Mouse (Mus musculus): ENCODE data around the gene Trem3. TPM values are rescaled to one million over a fixed set of nuclear protein-coding genes. Genes with fewer than 3 reads are reported as not detected.

Trem3 gene
- polyA plus RNA-seq, 1 experiment from 2014 or later: 1.6 TPM

DNA sequence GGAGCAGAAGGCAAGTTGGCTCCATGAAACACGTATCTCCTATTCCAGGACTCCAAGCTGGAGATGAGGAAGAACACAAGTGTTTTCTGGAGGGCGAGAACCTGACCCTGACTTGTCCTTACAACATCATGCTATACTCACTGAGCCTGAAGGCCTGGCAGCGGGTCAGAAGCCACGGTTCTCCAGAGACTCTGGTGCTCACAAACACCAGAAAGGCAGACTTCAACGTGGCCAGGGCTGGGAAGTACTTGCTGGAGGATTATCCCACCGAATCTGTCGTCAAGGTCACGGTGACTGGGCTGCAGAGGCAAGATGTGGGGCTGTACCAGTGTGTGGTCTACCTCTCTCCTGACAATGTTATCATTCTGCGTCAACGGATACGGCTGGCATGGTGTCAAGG lies 1.9 kb downstream of the Trem3 start:
- Histone ChIP-seq H3K9ac (no peak overlapping the region), H3K27me3 (replicated peaks) (no peaks in the 10 kb centered on the region), H3K4me2 (no peak overlapping the region), H3K27ac (no peak overlapping the region), H3K4me1 (no peaks in the 10 kb centered on the region), H3K36me3 (no peaks in the 10 kb centered on the region), H3K4me3 (replicated peaks) (no peak overlapping the region), H3K9me3 (no peaks in the 10 kb centered on the region)
- no peak for ATAC-seq (ENCODE audit: insufficient read depth, low FRiP score, low read depth)
- 77% methylated on average over 11 of the region's 11 CpGs for WGBS

- 85% methylated on average over 7 of the region's 7 CpGs for WGBS
- no peak overlapping the region for H3K4me3 ChIP-seq (replicated peaks)
These were observed 3.1 kb downstream of the Trem3 start for GRCm38 (mm10) chr17:48250631-48251030.

DNA sequence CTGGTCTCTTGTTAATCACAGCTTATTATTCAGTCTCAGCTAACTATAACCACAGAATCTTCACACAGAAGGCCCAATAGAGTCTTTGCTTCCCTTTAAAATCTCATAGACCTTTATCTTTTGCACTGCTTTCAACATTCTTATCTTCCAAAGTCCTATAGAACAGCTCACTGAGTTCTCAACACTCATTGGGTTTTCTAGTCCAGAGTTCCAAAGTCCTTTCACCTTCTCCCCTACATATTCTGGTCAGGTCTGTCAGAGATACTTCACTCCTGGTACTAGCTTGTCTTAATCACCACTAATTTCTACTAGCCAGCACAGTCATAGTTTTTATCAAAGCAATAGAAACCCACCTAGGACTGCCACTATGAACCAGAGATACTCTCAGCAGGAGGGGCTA lies 9.0 kb downstream of the Trem3 start:
- H3K9ac ChIP-seq: no peak overlapping the region
- H3K4me3 ChIP-seq (replicated peaks): no peak overlapping the region
- no peaks in the 10 kb centered on the region for H3K36me3 ChIP-seq
- H3K4me2 ChIP-seq: no peak overlapping the region
- H3K27me3 ChIP-seq (replicated peaks): no peaks in the 10 kb centered on the region
- no peaks in the 10 kb centered on the region for H3K9me3 ChIP-seq
- ATAC-seq (ENCODE audit: insufficient read depth, low FRiP score, low read depth): no peak
- H3K4me1 ChIP-seq: no peaks in the 10 kb centered on the region
- no peak overlapping the region for H3K27ac ChIP-seq

More at GRCm38 (mm10) chr17:48250631-48251030, 3.1 kb downstream of the Trem3 start:
- no peak overlapping the region for H3K4me2 ChIP-seq
- no peak overlapping the region for H3K27ac ChIP-seq
- H3K4me1 ChIP-seq: no peaks in the 10 kb centered on the region
- H3K36me3 ChIP-seq: no peaks in the 10 kb centered on the region
- no peaks in the 10 kb centered on the region for H3K27me3 ChIP-seq (replicated peaks)
- no peaks in the 10 kb centered on the region for H3K9me3 ChIP-seq
- no peak overlapping the region for H3K9ac ChIP-seq
- ATAC-seq (ENCODE audit: insufficient read depth, low FRiP score, low read depth): no peak

GRCm38 (mm10) chr17:48261868-48262267 lies 14.3 kb downstream of the Trem3 start:
- Histone ChIP-seq H3K36me3 (no peaks in the 10 kb centered on the region), H3K9ac (no peak overlapping the region), H3K27ac (no peak overlapping the region), H3K4me2 (no peak overlapping the region), H3K4me1 (no peaks in the 10 kb centered on the region), H3K9me3 (no peaks in the 10 kb centered on the region), H3K4me3 (replicated peaks) (no peak overlapping the region), H3K27me3 (replicated peaks) (no peaks in the 10 kb centered on the region)
- 65% methylated on average over 2 of the region's 2 CpGs for WGBS
- no peak for ATAC-seq (ENCODE audit: insufficient read depth, low FRiP score, low read depth)

- 81% methylated on average over 3 of the region's 3 CpGs for WGBS
- H3K4me1 ChIP-seq: no peaks in the 10 kb centered on the region
These were observed 16.3 kb downstream of the Trem3 start, which contains the start of gene Treml4 for GRCm38 (mm10) chr17:48263741-48264362. Treml4 (plus strand) TSS chr17:48264295.

GRCm38 (mm10) chr17:48264662-48265061 lies 17.1 kb downstream of the Trem3 start:
- H3K27me3 ChIP-seq (replicated peaks): no peaks in the 10 kb centered on the region
- 85% methylated on average over 7 of the region's 7 CpGs for WGBS
- ATAC-seq (ENCODE audit: insufficient read depth, low FRiP score, low read depth): no peak
- H3K4me1 ChIP-seq: no peaks in the 10 kb centered on the region
- no peak overlapping the region for H3K4me3 ChIP-seq (replicated peaks)
- no peaks in the 10 kb centered on the region for H3K36me3 ChIP-seq
- no peaks in the 10 kb centered on the region for H3K9me3 ChIP-seq
- H3K9ac ChIP-seq: no peak overlapping the region
- no peak overlapping the region for H3K27ac ChIP-seq
- H3K4me2 ChIP-seq: no peak overlapping the region

More at GRCm38 (mm10) chr17:48263741-48264362, 16.3 kb downstream of the Trem3 start, which contains the start of gene Treml4:
- Histone ChIP-seq H3K9me3 (no peaks in the 10 kb centered on the region), H3K4me2 (no peak within 1 kb of the TSS), H3K36me3 (no peaks in the 10 kb centered on the region), H3K4me3 (replicated peaks) (no peak within 1 kb of the TSS), H3K27ac (no peak within 1 kb of the TSS), H3K27me3 (replicated peaks) (no peaks in the 10 kb centered on the region), H3K9ac (no peak within 1 kb of the TSS)
- no peak for ATAC-seq (ENCODE audit: insufficient read depth, low FRiP score, low read depth)

GRCm38 (mm10) chr17:48266138-48266537 lies 18.6 kb downstream of the Trem3 start:
- WGBS: 12% methylated on average over 2 of the region's 2 CpGs
- no peaks in the 10 kb centered on the region for H3K27me3 ChIP-seq (replicated peaks)
- no peaks in the 10 kb centered on the region for H3K36me3 ChIP-seq
- ATAC-seq (ENCODE audit: insufficient read depth, low FRiP score, low read depth): no peak
- no peak overlapping the region for H3K9ac ChIP-seq
- no peaks in the 10 kb centered on the region for H3K4me1 ChIP-seq
- H3K4me2 ChIP-seq: no peak overlapping the region
- no peaks in the 10 kb centered on the region for H3K9me3 ChIP-seq
- H3K4me3 ChIP-seq (replicated peaks): no peak overlapping the region
- no peak overlapping the region for H3K27ac ChIP-seq

- ATAC-seq (ENCODE audit: insufficient read depth, low FRiP score, low read depth): no peak
- no peak overlapping the region for H3K4me3 ChIP-seq (replicated peaks)
- no peak overlapping the region for H3K9ac ChIP-seq
- H3K9me3 ChIP-seq: no peaks in the 10 kb centered on the region
- no peaks in the 10 kb centered on the region for H3K4me1 ChIP-seq
- H3K36me3 ChIP-seq: no peaks in the 10 kb centered on the region
- 30% methylated on average over 2 of the region's 2 CpGs for WGBS
- H3K4me2 ChIP-seq: no peak overlapping the region
- H3K27me3 ChIP-seq (replicated peaks): no peaks in the 10 kb centered on the region
- no peak overlapping the region for H3K27ac ChIP-seq
These were observed 19.2 kb downstream of the Trem3 start for GRCm38 (mm10) chr17:48266610-48267304.

GRCm38 (mm10) chr17:48267591-48267990 lies 20.0 kb downstream of the Trem3 start:
- no peaks in the 10 kb centered on the region for H3K36me3 ChIP-seq
- ATAC-seq (ENCODE audit: insufficient read depth, low FRiP score, low read depth): no peak
- 59% methylated on average over 1 of the region's 1 CpGs for WGBS
- H3K27ac ChIP-seq: no peak overlapping the region
- H3K4me2 ChIP-seq: no peak overlapping the region
- no peaks in the 10 kb centered on the region for H3K9me3 ChIP-seq
- no peak overlapping the region for H3K9ac ChIP-seq
- no peaks in the 10 kb centered on the region for H3K4me1 ChIP-seq
- H3K4me3 ChIP-seq (replicated peaks): no peak overlapping the region
- H3K27me3 ChIP-seq (replicated peaks): no peaks in the 10 kb centered on the region

DNA sequence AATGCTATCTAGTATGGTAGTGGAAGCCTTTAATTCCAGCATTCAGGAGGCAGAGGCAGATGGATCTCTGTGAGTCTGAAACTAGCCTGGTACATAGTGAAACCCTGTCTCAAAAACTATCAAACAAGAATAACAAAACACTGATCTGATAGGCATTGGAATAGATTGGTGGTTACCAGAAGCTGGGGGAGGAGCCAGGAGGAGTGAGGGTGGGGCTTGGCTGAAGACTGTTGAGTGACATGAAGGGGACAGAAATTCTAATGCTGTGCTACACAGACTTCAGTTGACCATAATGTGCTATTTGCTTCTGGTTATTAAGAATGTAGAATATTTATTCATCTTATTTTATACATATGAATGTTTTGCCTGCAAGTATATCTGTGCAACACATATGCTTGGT lies 20.7 kb downstream of the Trem3 start:
- ATAC-seq (ENCODE audit: insufficient read depth, low FRiP score, low read depth): no peak
- H3K4me1 ChIP-seq: no peaks in the 10 kb centered on the region
- H3K4me2 ChIP-seq: no peak overlapping the region
- H3K4me3 ChIP-seq (replicated peaks): no peak overlapping the region
- no peak overlapping the region for H3K9ac ChIP-seq
- H3K9me3 ChIP-seq: no peaks in the 10 kb centered on the region
- H3K27ac ChIP-seq: no peak overlapping the region
- no peaks in the 10 kb centered on the region for H3K36me3 ChIP-seq
- no peaks in the 10 kb centered on the region for H3K27me3 ChIP-seq (replicated peaks)

- H3K4me2 ChIP-seq: no peak overlapping the region
- no peak overlapping the region for H3K9ac ChIP-seq
- no peak overlapping the region for H3K4me3 ChIP-seq (replicated peaks)
- H3K4me1 ChIP-seq: no peaks in the 10 kb centered on the region
- no peaks in the 10 kb centered on the region for H3K9me3 ChIP-seq
- H3K27ac ChIP-seq: no peak overlapping the region
- H3K36me3 ChIP-seq: no peaks in the 10 kb centered on the region
- ATAC-seq (ENCODE audit: insufficient read depth, low FRiP score, low read depth): no peak
- WGBS: 71% methylated on average over 4 of the region's 4 CpGs
- H3K27me3 ChIP-seq (replicated peaks): no peaks in the 10 kb centered on the region
These were observed 22.3 kb downstream of the Trem3 start for GRCm38 (mm10) chr17:48269833-48270232.

GRCm38 (mm10) chr17:48272158-48272557 lies 24.6 kb downstream of the Trem3 start:
- Histone ChIP-seq H3K9me3 (no peaks in the 10 kb centered on the region), H3K36me3 (no peaks in the 10 kb centered on the region), H3K9ac (no peak overlapping the region), H3K4me3 (replicated peaks) (no peak overlapping the region), H3K4me2 (no peak overlapping the region), H3K4me1 (no peaks in the 10 kb centered on the region), H3K27me3 (replicated peaks) (no peaks in the 10 kb centered on the region), H3K27ac (no peak overlapping the region)
- peak; percentile 87; the same call in 1 of the 2 replicates for ATAC-seq (ENCODE audit: insufficient read depth, low FRiP score, low read depth)
- WGBS: 62% methylated on average over 5 of the region's 5 CpGs

Data from stomach, embryonic 15.5 days (tissue).